Mouse (Mus musculus) heart, adult 2 months (tissue): Measurements from ENCODE around the gene Parp14.

Source experiments
- CTCF ChIP-seq: fragments of 200-600 bp; IDR thresholded peaks from 2 replicates; pipeline ENCODE4 v1.8.1; 2022; ENCODE audit warnings: antibody characterized with exemption, mild to moderate bottlenecking, moderate library complexity
- EP300 ChIP-seq: fragments of 200-500 bp; IDR thresholded peaks from 2 replicates; pipeline ENCODE4 v1.6.1; 2011; ENCODE audit warnings: low read depth, low read length, control low read depth; ENCODE audit not compliant: insufficient read depth
- POLR2A ChIP-seq: fragments of 200-500 bp; IDR thresholded peaks from 2 replicates; pipeline ENCODE4 v1.6.1; 2011; ENCODE audit warnings: mild to moderate bottlenecking, low read depth, low read length, control low read depth; ENCODE audit not compliant: insufficient read depth

- TF ChIP-seq CTCF = no peak
- TF ChIP-seq EP300 = no peak
- TF ChIP-seq POLR2A = no peak
Measured at GRCm38 (mm10) chr16:35904121-35904736, 32.9 kb upstream of the Parp14 start.
